Mouse (Mus musculus) embryonic facial prominence, embryonic 14.5 days (tissue): Measurements from ENCODE around the gene Slc22a20. TPM values are rescaled to one million over a fixed set of nuclear protein-coding genes. Genes with fewer than 3 reads are reported as not detected.
A peak's percentile ranks its signal among the peaks of the same experiment; 100 is the strongest.

ENCODE experiments used
- ATAC-seq: fragments of 200-750 bp; cut with Nextera tagmentation; 2 replicates; pipeline ENCODE4 v1.8.0; 2017; ENCODE audit warnings: low read depth, moderate number of reproducible peaks, moderate TSS enrichment
- DNase-seq: peaks from one replicate; pipeline ENCODE4 v3.0.0-alpha.2; 2015; ENCODE audit warnings: low spot score
- H3K27ac ChIP-seq: fragments of 300-500 bp; sonication (generic); replicated peaks from 2 replicates; pipeline ENCODE4 v1.5.1; 2014; ENCODE audit warnings: low read depth, mild to moderate bottlenecking, low read length, moderate library complexity
- H3K27me3 ChIP-seq: fragments of 300-500 bp; sonication (generic); replicated peaks from 2 replicates; pipeline ENCODE4 v1.6.1; 2014; ENCODE audit warnings: low read length; ENCODE audit not compliant: control insufficient read depth, insufficient read depth
- H3K36me3 ChIP-seq: fragments of 300-500 bp; sonication (generic); 2 replicates; pipeline ENCODE4 v1.6.1; 2014; ENCODE audit warnings: low read length, mixed read lengths; ENCODE audit not compliant: control insufficient read depth, insufficient read depth
- H3K4me1 ChIP-seq: fragments of 300-500 bp; sonication (generic); 2 replicates; pipeline ENCODE4 v1.6.1; 2014; ENCODE audit warnings: antibody characterized with exemption, low read length; ENCODE audit not compliant: control insufficient read depth, insufficient read depth
- H3K4me2 ChIP-seq: fragments of 300-500 bp; sonication (generic); 2 replicates; pipeline ENCODE4 v1.6.1; 2014; ENCODE audit warnings: low read depth, mild to moderate bottlenecking, low read length, moderate library complexity, mixed read lengths
- H3K4me3 ChIP-seq: fragments of 300-500 bp; sonication (generic); 2 replicates; pipeline ENCODE4 v1.5.1; 2014; ENCODE audit warnings: low read depth, mild to moderate bottlenecking, low read length
- H3K9ac ChIP-seq: fragments of 300-500 bp; sonication (generic); 2 replicates; pipeline ENCODE4 v1.6.1; 2014; ENCODE audit warnings: low read depth, mild to moderate bottlenecking, low read length, moderate library complexity, mixed read lengths
- H3K9me3 ChIP-seq: fragments of 300-500 bp; sonication (generic); 2 replicates; pipeline ENCODE4 v1.6.1; 2016; ENCODE audit warnings: low read length; ENCODE audit not compliant: control insufficient read depth
- WGBS: fragments of 180-500 bp; shearing (Covaris S2); extraction: QIAGEN DNeasy Blood & Tissue Kit; methylation state at CpG from one replicate; pipeline ENCODE4 v1.1.7; 2014; 5-methylcytosine and 5-hydroxymethylcytosine counted together
- polyA plus RNA-seq: library from polyadenylated mRNA; unstranded; fragments of >200 nt; fragmentation: Nextera tagmentation; extraction: Ambion mirVana; gene quantifications from 2 replicates; pipeline ENCODE4 v1.2.1, GENCODE M21; 2014

Gene Slc22a20
- polyA plus RNA-seq, 1 experiment from 2014 or later, result not detected

DNA sequence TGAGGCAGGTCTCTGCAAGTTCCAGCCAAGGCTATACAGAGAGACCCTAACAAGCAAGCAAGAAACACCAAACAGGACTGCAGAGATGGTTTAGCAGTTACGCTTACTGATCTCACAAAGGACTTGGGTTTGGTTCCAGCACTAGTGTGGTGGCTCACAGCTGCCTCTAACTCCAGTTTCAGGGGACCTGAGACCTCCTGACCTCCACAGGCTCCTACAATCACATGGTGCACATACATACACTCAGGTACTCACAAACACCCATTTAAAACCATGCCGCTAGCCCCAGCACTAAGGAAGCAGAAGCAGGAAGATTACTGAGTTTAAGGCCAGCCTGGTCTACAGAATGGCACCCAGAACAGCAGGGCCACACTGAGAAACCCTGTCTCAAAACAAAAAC lies 21.1 kb downstream of the Slc22a20 start:
- Histone ChIP-seq H3K4me1 (0 out of 2 replicates have a peak, but pooled peaks cover 5% of the 10 kb centered on the region), H3K9me3 (no peaks in the 10 kb centered on the region), H3K27ac (peak overlapping the region; percentile 69; the same call in 1 of the 2 replicates), H3K9ac (peak overlapping the region; percentile 80; the same call in 1 of the 2 replicates), H3K27me3 (no peaks in the 10 kb centered on the region), H3K4me3 (peak overlapping the region; percentile 69), H3K4me2 (peak overlapping the region; percentile 77), H3K36me3 (no peaks in the 10 kb centered on the region)
- DNase-seq (no peak), ATAC-seq (no peak)
- 80% methylated on average over 2 of the region's 2 CpGs for WGBS

- Histone ChIP-seq H3K36me3 (peaks cover 8% of the 10 kb centered on the region; the same call in 1 of the 2 replicates), H3K27me3 (no peaks in the 10 kb centered on the region), H3K9ac (peak within 1 kb of the TSS; percentile 80), H3K9me3 (no peaks in the 10 kb centered on the region), H3K4me2 (peak within 1 kb of the TSS; percentile 77), H3K4me3 (peak within 1 kb of the TSS; percentile 69), H3K27ac (peak within 1 kb of the TSS; percentile 69; the same call in 1 of the 2 replicates), H3K4me1 (0 out of 2 replicates have a peak, but pooled peaks cover 5% of the 10 kb centered on the region)
- ATAC-seq (peak; percentile 92), DNase-seq (peak; percentile 95)
- under 1% methylated on average over 26 of the region's 50 CpGs for WGBS
These were observed 21.9 kb downstream of the Slc22a20 start, which contains the start of gene Pola2 for GRCm38 (mm10) chr19:5963883-5964562. TSS of gene Pola2 (minus strand) at chr19:5964202.

- peak overlapping the region; percentile 69 for H3K4me3 ChIP-seq
- no peaks in the 10 kb centered on the region for H3K9me3 ChIP-seq
- H3K4me1 ChIP-seq, result 0 out of 2 replicates have a peak, but pooled peaks cover 5% of the 10 kb centered on the region
- DNase-seq, result no peak
- H3K27me3 ChIP-seq, result no peaks in the 10 kb centered on the region
- H3K36me3 ChIP-seq, result peaks cover 19% of the 10 kb centered on the region
- H3K4me2 ChIP-seq, result peak overlapping the region; percentile 77
- H3K9ac ChIP-seq, result peak overlapping the region; percentile 80
- no peak for ATAC-seq
- H3K27ac ChIP-seq, result no peak overlapping the region
- WGBS, result 17% methylated on average over 1 of the region's 1 CpGs
These were observed 23.3 kb downstream of the Slc22a20 start for GRCm38 (mm10) chr19:5962651-5963050.

DNA sequence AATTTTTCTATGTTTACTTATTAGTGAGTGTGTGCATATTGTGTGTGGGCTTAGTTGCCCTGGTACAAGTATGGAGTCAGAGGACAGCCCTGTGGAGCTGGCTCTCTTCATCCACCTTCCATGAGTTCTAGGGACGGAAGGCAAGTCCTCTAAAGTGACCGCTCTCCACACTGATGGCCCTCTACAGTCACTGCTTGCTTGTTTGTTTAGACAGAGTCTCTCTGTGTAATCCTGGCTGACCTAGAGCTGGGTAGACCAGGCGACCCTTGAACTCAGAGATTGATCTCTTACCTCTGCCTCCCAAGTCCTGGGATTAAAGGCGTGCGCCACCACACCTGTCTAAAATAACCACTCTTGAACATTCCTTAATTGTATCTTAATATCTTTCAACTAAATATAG lies 28.6 kb downstream of the Slc22a20 start:
- Histone ChIP-seq H3K9me3 (no peaks in the 10 kb centered on the region), H3K4me2 (no peak overlapping the region), H3K27ac (no peak overlapping the region), H3K4me1 (peaks cover 3% of the 10 kb centered on the region; the same call in 1 of the 2 replicates), H3K9ac (no peak overlapping the region), H3K27me3 (no peaks in the 10 kb centered on the region), H3K4me3 (no peak overlapping the region), H3K36me3 (peaks cover 55% of the 10 kb centered on the region)
- no peak for ATAC-seq
- 79% methylated on average over 5 of the region's 5 CpGs for WGBS
- DNase-seq, result no peak

DNA sequence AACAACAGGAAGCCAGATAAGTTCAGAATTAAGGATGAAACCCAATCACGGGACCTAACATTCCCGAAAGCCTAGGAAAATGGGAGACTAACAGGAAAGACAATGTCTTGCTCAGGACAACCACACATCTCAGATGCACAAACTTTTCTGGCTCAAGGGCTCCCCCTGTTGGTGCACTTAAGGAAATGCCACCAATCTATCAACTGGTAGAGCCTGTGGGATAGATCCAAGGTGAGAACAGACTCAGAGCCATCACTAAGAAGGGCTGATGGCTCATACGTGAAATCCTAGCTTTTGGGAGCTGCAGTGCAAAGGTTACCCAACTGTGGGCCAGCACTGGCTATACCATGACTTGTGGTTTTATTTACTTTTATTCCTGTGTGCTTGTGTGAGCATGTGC lies 29.3 kb downstream of the Slc22a20 start:
- peaks cover 59% of the 10 kb centered on the region for H3K36me3 ChIP-seq
- WGBS, result 20% methylated on average over 3 of the region's 3 CpGs
- ATAC-seq, result peak; percentile 70

GRCm38 (mm10) chr19:5955704-5956670 lies 30.0 kb downstream of the Slc22a20 start:
- peak; percentile 80 for DNase-seq

More for the DNA sequence above, 29.3 kb downstream of the Slc22a20 start:
- H3K4me1 ChIP-seq, result peaks cover 3% of the 10 kb centered on the region; the same call in 1 of the 2 replicates
- H3K4me2 ChIP-seq, result 0 out of 2 replicates have a peak overlapping the region, but pooled peaks have one; percentile 31
- H3K9me3 ChIP-seq, result no peaks in the 10 kb centered on the region
- H3K27me3 ChIP-seq, result no peaks in the 10 kb centered on the region
- peak overlapping the region; percentile 67 for H3K27ac ChIP-seq
- no peak overlapping the region for H3K9ac ChIP-seq
- peak; percentile 81 for DNase-seq
- H3K4me3 ChIP-seq, result no peak overlapping the region

GRCm38 (mm10) chr19:5954936-5955335 lies 31.0 kb downstream of the Slc22a20 start:
- Histone ChIP-seq H3K4me3 (no peak overlapping the region), H3K4me2 (no peak overlapping the region), H3K4me1 (peaks cover 3% of the 10 kb centered on the region; the same call in 1 of the 2 replicates), H3K9me3 (no peaks in the 10 kb centered on the region), H3K27ac (no peak overlapping the region), H3K9ac (no peak overlapping the region), H3K36me3 (peaks cover 77% of the 10 kb centered on the region), H3K27me3 (no peaks in the 10 kb centered on the region)
- ATAC-seq, result no peak
- no peak for DNase-seq
- 87% methylated on average over 10 of the region's 10 CpGs for WGBS

More at GRCm38 (mm10) chr19:5955704-5956670, 30.0 kb downstream of the Slc22a20 start:
- Histone ChIP-seq H3K27me3 (no peaks in the 10 kb centered on the region), H3K36me3 (peaks cover 66% of the 10 kb centered on the region), H3K4me2 (peak overlapping the region; percentile 31), H3K27ac (peak overlapping the region; percentile 67), H3K9me3 (no peaks in the 10 kb centered on the region), H3K4me3 (no peak overlapping the region), H3K9ac (no peak overlapping the region), H3K4me1 (peaks cover 3% of the 10 kb centered on the region; the same call in 1 of the 2 replicates)
- ATAC-seq, result peak; percentile 51
- 62% methylated on average over 27 of the region's 28 CpGs for WGBS

DNA sequence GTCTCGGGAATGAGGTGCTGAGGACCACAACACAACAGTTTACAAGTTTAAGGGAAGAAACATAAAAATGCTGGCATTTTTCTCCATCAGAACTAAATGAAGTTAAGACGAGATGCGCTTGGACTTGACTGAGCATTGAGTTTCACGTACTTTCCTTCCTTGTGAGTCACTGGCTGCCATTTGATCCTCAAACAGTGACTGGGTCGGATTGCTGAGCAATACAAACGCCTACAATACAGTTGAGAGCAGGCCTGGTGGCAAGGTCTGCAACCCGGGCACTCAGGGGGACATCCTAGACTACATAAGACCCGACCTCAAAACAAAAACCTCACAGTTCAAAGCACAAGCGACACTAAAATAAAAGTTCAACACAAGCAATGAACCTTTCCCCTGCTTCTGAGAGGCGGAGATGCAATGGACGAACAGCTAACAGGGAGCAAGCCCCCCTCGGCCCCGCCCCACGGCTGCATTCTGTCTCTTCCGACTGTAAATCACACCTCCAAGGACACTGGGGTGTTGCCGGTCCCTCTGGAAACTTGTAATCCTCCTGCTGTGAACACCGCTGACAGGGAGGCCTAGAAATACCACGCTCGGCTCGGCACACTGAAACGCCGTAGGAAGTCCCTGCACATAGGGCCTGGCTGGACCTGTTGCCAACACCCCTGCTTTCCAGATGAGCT lies 31.8 kb downstream of the Slc22a20 start:
- Histone ChIP-seq H3K27ac (no peak overlapping the region), H3K9ac (0 out of 2 replicates have a peak overlapping the region, but pooled peaks have one; percentile 10), H3K36me3 (peaks cover 78% of the 10 kb centered on the region), H3K9me3 (no peaks in the 10 kb centered on the region), H3K27me3 (no peaks in the 10 kb centered on the region), H3K4me2 (no peak overlapping the region), H3K4me1 (peaks cover 3% of the 10 kb centered on the region; the same call in 1 of the 2 replicates), H3K4me3 (no peak overlapping the region)
- no peak for ATAC-seq
- DNase-seq, result no peak
- 74% methylated on average over 22 of the region's 22 CpGs for WGBS
